Mouse (Mus musculus): ENCODE measurements around the gene Prr15l. TPM values are rescaled to one million over a fixed set of nuclear protein-coding genes. Genes with fewer than 3 reads are reported as not detected.

Gene Prr15l
- total RNA-seq, 4 experiments from 2014 or later: not detected

DNA sequence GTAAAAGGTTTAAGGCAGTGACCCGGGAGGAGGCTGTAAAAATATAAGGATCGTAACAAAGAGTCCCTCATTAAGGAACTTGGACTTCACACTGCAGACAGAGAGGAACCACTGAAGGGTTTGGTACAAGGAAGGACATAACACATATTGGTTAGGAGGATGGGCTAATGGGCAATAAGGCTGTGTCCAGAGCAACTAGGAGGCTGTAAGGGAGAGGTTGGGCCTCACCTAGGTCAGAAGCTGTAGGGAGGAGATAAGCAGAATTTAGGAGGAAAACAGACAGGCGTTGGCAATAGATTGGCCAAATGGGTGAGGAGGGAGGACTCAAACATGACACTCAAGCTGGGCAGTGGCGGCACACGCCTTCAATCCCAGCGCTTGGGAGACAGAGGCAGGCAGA lies 10.5 kb upstream of the Prr15l start:
- no peak for DNase-seq (ENCODE audit: low spot score in 2 of 2)

DNA sequence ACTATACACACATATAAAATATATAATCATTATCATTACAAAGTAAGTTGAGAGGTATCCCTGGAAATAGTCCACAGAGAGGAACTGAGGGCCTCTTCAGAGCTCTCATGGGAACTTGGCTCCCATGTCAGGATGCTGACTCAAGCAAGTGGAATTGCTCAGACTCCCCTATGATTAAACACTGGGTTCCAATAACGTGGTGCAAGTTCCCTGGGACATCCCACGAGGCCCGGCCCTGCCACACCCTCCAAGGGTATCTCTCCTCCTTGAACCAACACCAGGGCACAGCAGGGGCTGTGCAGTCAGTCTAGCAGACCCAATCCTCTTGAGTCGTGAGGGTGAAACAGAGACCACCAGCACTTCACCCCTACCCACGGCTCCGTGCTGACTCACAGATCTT lies 8.9 kb upstream of the Prr15l start:
- DNase-seq (ENCODE audit: low spot score in 2 of 2): no peak

- DNase-seq (ENCODE audit: low spot score in 2 of 2): no peak
These were observed 3.0 kb upstream of the Prr15l start for GRCm38 (mm10) chr11:96924861-96925260.

- DNase-seq (ENCODE audit: low spot score in 2 of 2): no peak
These were observed 2.3 kb upstream of the Prr15l start for GRCm38 (mm10) chr11:96925469-96926148.

DNA sequence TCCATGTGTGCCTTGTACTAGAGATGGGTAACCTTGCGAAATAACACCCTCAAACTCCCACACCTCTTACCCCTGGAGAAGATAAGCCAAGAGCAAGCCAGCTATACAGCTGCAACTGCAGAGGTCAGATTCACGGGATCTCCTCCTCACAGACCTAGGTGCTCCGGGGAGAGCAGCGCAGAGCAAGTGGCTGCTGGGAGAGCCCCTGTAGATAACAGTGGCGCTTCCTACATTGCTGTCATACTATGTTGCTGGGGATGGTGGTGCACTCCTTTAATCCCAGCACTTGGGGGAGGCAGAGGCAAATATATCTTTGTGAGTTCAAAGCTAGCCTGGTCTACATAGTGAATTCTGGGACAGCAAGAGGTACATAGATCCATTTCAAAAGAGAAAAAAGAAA lies 1.3 kb upstream of the Prr15l start:
- no peak for DNase-seq (ENCODE audit: low spot score in 2 of 2)

DNA sequence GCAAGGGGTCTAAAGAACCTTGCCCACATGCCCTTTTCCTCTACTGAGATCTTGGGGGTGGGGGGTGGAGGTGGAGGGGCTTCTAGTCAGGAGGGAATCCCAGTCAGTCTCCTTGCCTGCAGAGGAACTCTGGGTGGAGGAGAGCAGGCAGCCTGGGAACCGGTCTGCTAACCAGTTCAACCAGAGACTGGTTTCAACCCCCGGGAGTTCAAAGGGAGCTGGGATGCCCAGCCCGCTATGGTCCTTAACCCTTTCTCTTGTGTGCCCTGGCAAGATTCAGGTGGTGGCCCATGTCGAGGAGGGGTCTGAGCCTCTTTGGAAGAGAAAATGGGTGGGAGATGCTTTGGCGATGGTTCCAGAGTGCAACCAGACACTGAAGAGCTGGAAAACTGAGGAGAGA lies 787 bp downstream of the Prr15l start:
- DNase-seq (ENCODE audit: low spot score in 2 of 2): no peak

- no peak for DNase-seq (ENCODE audit: low spot score in 2 of 2)
These were observed 1.3 kb downstream of the Prr15l start for GRCm38 (mm10) chr11:96929096-96929765.

GRCm38 (mm10) chr11:96929766-96930331 lies 1.9 kb downstream of the Prr15l start:
- no peak for DNase-seq (ENCODE audit: low spot score in 2 of 2)

DNA sequence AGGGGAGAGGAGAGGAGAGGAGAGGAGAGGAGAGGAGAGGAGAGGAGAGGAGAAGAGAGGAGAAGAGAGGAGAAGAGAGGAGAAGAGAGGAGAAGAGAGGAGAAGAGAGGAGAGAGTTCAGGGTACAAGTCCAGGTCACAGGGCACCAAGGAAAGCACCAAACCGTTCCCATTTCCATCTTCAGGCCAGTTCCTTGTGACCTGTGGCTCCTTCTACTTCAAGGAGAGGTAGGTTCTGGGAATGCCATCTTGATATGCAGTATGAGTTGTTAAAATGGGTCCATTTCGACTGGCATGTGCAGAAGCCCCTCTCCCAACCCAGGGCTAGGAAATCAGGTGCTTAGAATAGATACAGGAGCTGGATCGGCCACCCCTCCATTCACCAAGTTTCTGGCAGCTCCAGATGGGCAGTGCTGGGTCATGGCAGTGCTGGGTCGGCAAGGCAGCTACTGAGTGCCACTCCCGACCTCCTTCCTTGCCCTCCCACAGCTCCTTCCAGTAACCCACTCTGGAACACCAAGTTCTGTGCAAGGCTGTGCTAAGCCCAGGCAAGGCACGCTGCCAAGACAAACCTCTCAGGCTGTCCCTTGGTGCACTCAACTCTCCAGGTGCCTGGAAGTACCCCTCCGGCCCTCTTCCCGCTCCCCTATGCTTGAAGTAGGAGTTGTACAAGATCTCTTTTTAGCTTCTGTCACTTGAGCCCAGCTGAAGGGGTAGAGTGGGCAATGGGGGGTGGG lies 3.6 kb downstream of the Prr15l start:
- no peak for DNase-seq (ENCODE audit: low spot score in 2 of 2)

GRCm38 (mm10) chr11:96933562-96934276 lies 5.8 kb downstream of the Prr15l start:
- DNase-seq (ENCODE audit: low spot score in 2 of 2): no peak

GRCm38 (mm10) chr11:96934921-96935356 lies 7.0 kb downstream of the Prr15l start:
- no peak for DNase-seq (ENCODE audit: low spot score in 2 of 2)

- no peak for DNase-seq (ENCODE audit: low spot score in 2 of 2)
These were observed 8.2 kb downstream of the Prr15l start for GRCm38 (mm10) chr11:96935872-96936650.

- DNase-seq (ENCODE audit: low spot score in 2 of 2): peak in 1 of 2 experiments; percentile 40
These were observed 9.9 kb downstream of the Prr15l start for GRCm38 (mm10) chr11:96937549-96938425.

DNA sequence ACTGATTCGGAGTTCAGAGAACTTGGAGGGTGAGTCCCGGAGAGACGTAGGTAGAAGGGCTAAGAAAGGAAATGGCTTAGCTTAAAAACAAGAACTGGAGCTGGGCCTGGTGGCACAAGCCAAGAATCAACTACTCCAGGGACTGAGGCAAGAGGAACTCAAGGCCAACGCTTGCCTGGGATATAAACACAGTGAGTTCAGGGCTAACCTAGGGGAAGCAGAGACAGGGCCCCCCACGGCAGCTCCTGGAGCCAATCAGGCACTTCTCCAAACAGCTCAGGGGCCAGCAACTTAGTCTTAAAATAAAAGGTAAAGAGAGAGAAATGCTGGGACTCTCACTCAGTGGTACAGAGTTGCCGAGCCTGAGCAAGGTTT lies 10.5 kb downstream of the Prr15l start:
- no peak for DNase-seq (ENCODE audit: low spot score in 2 of 2)

GRCm38 (mm10) chr11:96940578-96941465 lies 12.9 kb downstream of the Prr15l start:
- no peak for DNase-seq (ENCODE audit: low spot score in 2 of 2)

DNA sequence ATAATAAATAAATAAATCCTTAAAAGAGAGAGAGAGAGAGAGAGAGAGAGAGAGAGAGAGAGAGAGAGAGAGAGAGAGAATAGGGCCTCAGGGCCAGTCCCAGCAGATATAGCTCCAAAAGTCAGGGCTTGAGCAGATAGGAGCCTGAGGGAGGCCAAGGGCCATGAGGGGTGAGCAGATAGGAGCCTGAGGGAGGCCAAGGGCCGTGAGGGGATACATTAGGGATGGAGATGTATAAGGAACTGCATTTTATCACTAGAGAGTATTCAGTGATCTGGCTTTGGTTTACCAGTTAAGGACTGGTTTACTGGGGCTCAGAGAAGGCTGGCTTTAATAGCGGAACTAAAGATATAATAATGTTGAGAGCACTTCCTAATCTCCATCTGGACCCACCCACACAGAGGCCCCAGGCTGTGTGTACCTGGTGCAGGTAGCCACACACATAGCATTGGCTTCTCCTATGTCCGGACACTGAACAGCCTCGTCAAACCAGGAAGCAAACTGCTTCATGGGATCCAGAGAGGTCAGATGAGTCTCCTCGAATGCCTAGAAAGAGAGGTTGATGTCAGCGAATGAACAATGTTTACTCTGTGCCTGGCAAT lies 14.2 kb downstream of the Prr15l start:
- DNase-seq (ENCODE audit: low spot score in 2 of 2): no peak

GRCm38 (mm10) chr11:96943746-96944304 lies 15.9 kb downstream of the Prr15l start, which contains the start of gene Pnpo:
Gene Pnpo, minus strand, starts transcription at chr11:96943986.
- peak; percentile 87 to 89 for DNase-seq (ENCODE audit: low spot score in 2 of 2)
